Mouse (Mus musculus) c-Kit-positive CD71-positive TER-119-negative erythroid progenitor cells, embryonic 14.5 days (primary cell): ENCODE data around the gene Cytip.

ENCODE experiments used
- DNase-seq: peaks from one replicate; pipeline ENCODE4 v3.0.0-alpha.2; 2013; ENCODE audit warnings: low read depth

The Cytip gene

GRCm38 (mm10) chr2:58161813-58162212, 33.5 kb downstream of the Cytip start:
- no peak for DNase-seq

- no peak for DNase-seq
These were observed 34.6 kb downstream of the Cytip start for GRCm38 (mm10) chr2:58160541-58161307.

- DNase-seq: no peak
These were observed 35.5 kb downstream of the Cytip start for GRCm38 (mm10) chr2:58159880-58160279.

- no peak for DNase-seq
These were observed 36.2 kb downstream of the Cytip start for GRCm38 (mm10) chr2:58159121-58159520.

GRCm38 (mm10) chr2:58158539-58158938, 36.8 kb downstream of the Cytip start:
- DNase-seq: no peak

GRCm38 (mm10) chr2:58158107-58158506, 37.2 kb downstream of the Cytip start:
- DNase-seq: no peak

GRCm38 (mm10) chr2:58157466-58157865, 37.9 kb downstream of the Cytip start:
- no peak for DNase-seq

GRCm38 (mm10) chr2:58156495-58157392, 38.6 kb downstream of the Cytip start:
- no peak for DNase-seq

- peak; percentile 33 for DNase-seq
These were observed 39.3 kb downstream of the Cytip start for GRCm38 (mm10) chr2:58156108-58156415.

- peak; percentile 19 for DNase-seq
These were observed 39.8 kb downstream of the Cytip start for GRCm38 (mm10) chr2:58155271-58156107.

GRCm38 (mm10) chr2:58154555-58154954, 40.8 kb downstream of the Cytip start:
- no peak for DNase-seq

- no peak for DNase-seq
These were observed 41.6 kb downstream of the Cytip start for GRCm38 (mm10) chr2:58153742-58154141.

GRCm38 (mm10) chr2:58149983-58150405, 45.3 kb downstream of the Cytip start:
- DNase-seq: no peak

- DNase-seq: no peak
These were observed 48.8 kb downstream of the Cytip start for GRCm38 (mm10) chr2:58146572-58146971.

- no peak for DNase-seq
These were observed 54.8 kb downstream of the Cytip start for GRCm38 (mm10) chr2:58140531-58140930.

GRCm38 (mm10) chr2:58138611-58139010, 56.7 kb downstream of the Cytip start:
- no peak for DNase-seq

- DNase-seq: no peak
These were observed 57.7 kb downstream of the Cytip start for GRCm38 (mm10) chr2:58137676-58138075.

- no peak for DNase-seq
These were observed 58.8 kb downstream of the Cytip start for GRCm38 (mm10) chr2:58136526-58136925.

- no peak for DNase-seq
These were observed 60.3 kb downstream of the Cytip start for GRCm38 (mm10) chr2:58135061-58135463.

GRCm38 (mm10) chr2:58132597-58132996, 62.7 kb downstream of the Cytip start:
- no peak for DNase-seq

GRCm38 (mm10) chr2:58129903-58130302, 65.4 kb downstream of the Cytip start:
- DNase-seq: no peak

GRCm38 (mm10) chr2:58111105-58111504, 84.2 kb downstream of the Cytip start:
- DNase-seq: no peak
